Mouse (Mus musculus): ENCODE results near the gene Crispld2. TPM values are rescaled to one million over a fixed set of nuclear protein-coding genes. Genes with fewer than 3 reads are reported as not detected.

Crispld2 gene
- polyA plus RNA-seq (2012; rRNA removed): 2.4 and 2.6 TPM in 2 replicates

DNA sequence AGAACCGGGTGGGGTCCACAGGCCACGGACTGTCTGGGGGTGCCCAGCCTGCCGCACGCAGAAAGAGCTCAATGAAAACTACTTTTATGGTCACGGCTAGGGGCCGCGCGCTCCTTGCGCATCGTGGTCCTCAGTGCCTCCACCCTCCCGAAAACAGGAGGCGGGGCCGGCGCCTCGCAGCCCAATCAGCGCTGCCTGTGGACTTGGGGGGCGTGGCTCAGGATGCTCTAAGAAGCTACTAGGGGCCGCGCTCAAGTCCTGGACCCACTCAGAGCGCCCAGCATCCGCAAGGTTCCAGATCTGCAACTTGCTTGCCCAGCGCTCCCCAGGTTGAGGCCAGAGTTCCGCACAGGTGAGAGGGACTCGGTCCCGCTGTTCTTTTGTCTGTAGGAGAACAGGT is at the start of gene Crispld2:
Gene Crispld2 (plus strand): TSS at position 190 of the 400 bp plus-strand sequence.
- Histone ChIP-seq H3K27me3 (ENCODE audit: control insufficient read depth, insufficient read depth, low read length) (no peaks in the 10 kb centered on the region; the same call in 1 of the 2 replicates), H3K27ac (ENCODE audit: insufficient read depth, low read length) (no peak within 1 kb of the TSS), H3K4me3 (replicated peaks; ENCODE audit: insufficient read depth, low read depth, low read length) (peak within 1 kb of the TSS; percentile 22), H3K4me1 (ENCODE audit: control insufficient read depth, insufficient read depth, low read length) (peaks cover 8% of the 10 kb centered on the region)
- DNase-seq: peak; percentile 36 to 41
- WGBS: under 1% methylated on average over 25 of the region's 25 CpGs
- TF ChIP-seq POLR2A (IDR thresholded peaks at IDR 0.05; ENCODE audit: borderline replicate concordance, insufficient read depth, low read length): no peak
- TF ChIP-seq CTCF (IDR thresholded peaks at IDR 0.05; ENCODE audit: borderline replicate concordance, insufficient read depth, low read depth, low read length): no peak

DNA sequence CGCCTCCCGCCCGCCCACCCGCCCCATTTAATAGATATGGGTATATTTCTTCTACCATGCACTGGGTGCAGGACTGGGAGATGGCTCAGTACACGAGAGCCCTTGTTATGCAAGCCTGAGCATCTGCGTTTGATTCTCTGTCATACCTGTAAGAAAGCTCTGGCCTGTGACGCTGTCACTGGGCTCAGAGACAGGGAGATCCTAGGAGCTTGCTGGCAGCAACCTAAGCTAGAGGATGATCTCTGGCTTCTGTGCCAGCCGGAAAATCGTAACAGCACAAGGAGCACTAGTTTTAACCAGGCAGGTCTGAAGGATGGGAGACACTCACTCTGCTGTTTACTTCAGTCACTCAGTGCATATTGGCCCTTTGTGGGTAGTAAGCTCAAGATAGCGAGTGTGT is 48.6 kb upstream of the Crispld2 start:
- H3K4me3 ChIP-seq (replicated peaks; ENCODE audit: insufficient read depth, low read depth, low read length): no peak overlapping the region
- no peak overlapping the region for H3K27ac ChIP-seq (ENCODE audit: insufficient read depth, low read length)
- H3K27me3 ChIP-seq (ENCODE audit: control insufficient read depth, insufficient read depth, low read length): no peaks in the 10 kb centered on the region
- 77% methylated on average over 10 of the region's 10 CpGs for WGBS
- no peak for TF ChIP-seq POLR2A (IDR thresholded peaks at IDR 0.05; ENCODE audit: borderline replicate concordance, insufficient read depth, low read length)
- no peak for TF ChIP-seq CTCF (IDR thresholded peaks at IDR 0.05; ENCODE audit: borderline replicate concordance, insufficient read depth, low read depth, low read length)
- peak; percentile 49 to 64 for DNase-seq
- H3K4me1 ChIP-seq (ENCODE audit: control insufficient read depth, insufficient read depth, low read length): peaks cover 36% of the 10 kb centered on the region; the same call in 1 of the 2 replicates

DNA sequence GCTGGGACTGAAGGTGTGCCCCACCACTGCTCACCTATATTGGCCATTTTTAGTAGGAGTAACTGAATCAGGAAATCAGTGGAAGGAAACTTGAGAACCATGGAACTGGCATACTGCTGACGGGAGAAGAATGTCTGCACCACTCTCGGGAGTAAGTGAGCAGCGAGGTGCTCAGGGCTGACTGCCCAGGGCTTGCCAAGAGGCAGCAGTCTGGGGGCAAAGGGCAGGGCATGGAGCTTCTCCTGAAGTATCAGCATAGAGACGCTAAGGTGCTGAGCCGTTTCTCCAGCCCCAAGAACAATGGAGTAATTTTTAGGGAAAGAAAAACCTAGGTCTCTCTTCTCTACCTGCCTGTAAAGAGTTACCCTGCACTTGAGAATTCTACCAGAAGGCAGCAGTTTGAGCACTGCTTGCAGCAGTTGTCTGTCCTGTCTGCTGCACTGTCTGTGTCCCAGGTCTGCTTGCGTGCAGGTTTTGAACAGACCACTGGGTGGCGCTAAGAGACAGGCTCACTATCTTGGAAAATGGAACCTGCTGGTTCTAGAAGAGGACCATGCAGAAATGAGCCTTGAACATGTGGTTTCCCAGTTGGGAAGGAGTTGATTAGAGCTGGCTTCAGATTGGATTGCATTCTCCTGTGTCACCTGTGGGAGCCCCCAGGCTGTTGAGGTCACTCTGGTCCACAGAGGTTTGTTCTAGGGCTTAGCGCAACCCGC is 48.0 kb upstream of the Crispld2 start:
- Histone ChIP-seq H3K27ac (ENCODE audit: insufficient read depth, low read length) (no peak overlapping the region), H3K4me1 (ENCODE audit: control insufficient read depth, insufficient read depth, low read length) (peaks cover 33% of the 10 kb centered on the region; the same call in 1 of the 2 replicates), H3K4me3 (replicated peaks; ENCODE audit: insufficient read depth, low read depth, low read length) (no peak overlapping the region), H3K27me3 (ENCODE audit: control insufficient read depth, insufficient read depth, low read length) (no peaks in the 10 kb centered on the region)
- 62% methylated on average over 9 of the region's 9 CpGs for WGBS
- DNase-seq: peak; percentile 76 to 86
- TF ChIP-seq POLR2A (IDR thresholded peaks at IDR 0.05; ENCODE audit: borderline replicate concordance, insufficient read depth, low read length) (no peak), CTCF (IDR thresholded peaks at IDR 0.05; ENCODE audit: borderline replicate concordance, insufficient read depth, low read depth, low read length) (peak; percentile 98)

DNA sequence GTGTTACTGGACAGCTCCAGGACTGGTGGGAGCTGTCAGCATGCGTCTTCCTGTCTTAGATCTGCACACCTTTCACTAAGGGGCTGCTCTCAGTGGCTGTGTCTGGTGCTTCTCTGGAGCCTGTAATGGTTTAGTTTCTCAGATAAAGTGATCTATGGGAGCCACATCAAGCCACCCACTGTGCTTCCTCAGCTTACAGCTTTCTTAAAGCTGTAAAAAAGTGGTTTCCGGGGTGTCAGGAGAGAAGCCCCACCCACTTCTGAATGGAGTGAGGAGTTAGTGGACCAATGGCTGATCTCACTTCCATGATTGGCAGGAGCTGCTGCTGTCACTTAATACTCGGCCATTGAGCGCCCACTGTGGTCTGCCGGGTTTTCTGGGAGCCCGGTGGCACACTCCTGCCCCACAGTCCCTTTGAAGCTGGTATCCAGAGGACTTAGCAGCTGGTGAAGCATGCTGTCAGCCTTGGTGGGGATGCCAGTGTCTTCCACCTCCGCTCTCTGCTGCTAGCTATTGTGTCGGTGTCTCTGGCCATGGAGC is 45.8 kb upstream of the Crispld2 start:
- Histone ChIP-seq H3K27me3 (ENCODE audit: control insufficient read depth, insufficient read depth, low read length) (no peaks in the 10 kb centered on the region), H3K4me1 (ENCODE audit: control insufficient read depth, insufficient read depth, low read length) (peaks cover 25% of the 10 kb centered on the region; the same call in 1 of the 2 replicates), H3K4me3 (replicated peaks; ENCODE audit: insufficient read depth, low read depth, low read length) (no peak overlapping the region), H3K27ac (ENCODE audit: insufficient read depth, low read length) (no peak overlapping the region)
- no peak for TF ChIP-seq POLR2A (IDR thresholded peaks at IDR 0.05; ENCODE audit: borderline replicate concordance, insufficient read depth, low read length)
- no peak for TF ChIP-seq CTCF (IDR thresholded peaks at IDR 0.05; ENCODE audit: borderline replicate concordance, insufficient read depth, low read depth, low read length)
- WGBS: 62% methylated on average over 8 of the region's 8 CpGs
- no peak for DNase-seq

DNA sequence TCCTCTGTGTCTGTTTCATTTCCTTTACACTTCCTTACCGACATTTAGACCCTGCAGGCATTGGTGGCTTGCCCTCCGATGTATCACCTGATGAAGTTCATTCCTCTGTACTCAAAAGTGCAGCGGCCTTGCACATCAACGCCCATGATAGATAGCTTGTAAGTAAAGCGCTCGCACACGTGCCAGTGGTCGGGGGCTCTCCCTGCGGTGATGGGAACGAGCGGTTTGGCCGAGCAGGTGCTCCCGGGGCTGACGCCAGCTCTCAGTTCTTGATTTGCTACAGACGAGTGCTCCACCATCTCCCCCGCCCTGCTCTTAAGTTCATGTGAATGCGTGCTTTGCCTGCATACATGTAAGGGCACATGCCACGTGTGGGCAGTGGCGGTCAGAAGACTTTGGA is 44.6 kb upstream of the Crispld2 start:
- Histone ChIP-seq H3K4me1 (ENCODE audit: control insufficient read depth, insufficient read depth, low read length) (peaks cover 16% of the 10 kb centered on the region; the same call in 1 of the 2 replicates), H3K27me3 (ENCODE audit: control insufficient read depth, insufficient read depth, low read length) (no peaks in the 10 kb centered on the region), H3K4me3 (replicated peaks; ENCODE audit: insufficient read depth, low read depth, low read length) (no peak overlapping the region), H3K27ac (ENCODE audit: insufficient read depth, low read length) (no peak overlapping the region)
- no peak for DNase-seq
- 65% methylated on average over 19 of the region's 19 CpGs for WGBS
- TF ChIP-seq CTCF (IDR thresholded peaks at IDR 0.05; ENCODE audit: borderline replicate concordance, insufficient read depth, low read depth, low read length) (no peak), POLR2A (IDR thresholded peaks at IDR 0.05; ENCODE audit: borderline replicate concordance, insufficient read depth, low read length) (no peak)

DNA sequence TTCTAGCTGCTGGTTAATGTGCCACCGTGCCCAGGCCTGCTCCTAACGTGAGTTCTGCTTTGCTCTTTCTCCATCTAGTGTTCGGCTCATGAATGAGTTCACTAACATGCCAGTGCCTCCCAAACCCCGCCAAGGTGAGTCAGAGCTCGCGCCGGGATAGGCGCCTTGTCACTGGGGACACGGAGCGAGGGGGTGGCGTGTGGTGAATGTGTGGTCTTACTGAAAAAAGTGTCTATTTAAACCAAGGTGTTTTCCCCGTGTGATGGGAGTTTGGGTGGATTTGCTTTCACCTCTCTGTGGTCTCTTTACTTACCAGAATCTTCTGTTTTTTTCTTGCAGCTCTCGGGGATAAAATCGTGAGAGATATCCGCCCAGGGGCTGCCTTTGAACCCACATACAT is 43.9 kb upstream of the Crispld2 start:
- DNase-seq: no peak
- Histone ChIP-seq H3K4me3 (replicated peaks; ENCODE audit: insufficient read depth, low read depth, low read length) (no peak overlapping the region), H3K27ac (ENCODE audit: insufficient read depth, low read length) (no peak overlapping the region), H3K27me3 (ENCODE audit: control insufficient read depth, insufficient read depth, low read length) (no peaks in the 10 kb centered on the region), H3K4me1 (ENCODE audit: control insufficient read depth, insufficient read depth, low read length) (peaks cover 16% of the 10 kb centered on the region; the same call in 1 of the 2 replicates)
- 78% methylated on average over 15 of the region's 15 CpGs for WGBS
- TF ChIP-seq POLR2A (IDR thresholded peaks at IDR 0.05; ENCODE audit: borderline replicate concordance, insufficient read depth, low read length) (no peak), CTCF (IDR thresholded peaks at IDR 0.05; ENCODE audit: borderline replicate concordance, insufficient read depth, low read depth, low read length) (no peak)

DNA sequence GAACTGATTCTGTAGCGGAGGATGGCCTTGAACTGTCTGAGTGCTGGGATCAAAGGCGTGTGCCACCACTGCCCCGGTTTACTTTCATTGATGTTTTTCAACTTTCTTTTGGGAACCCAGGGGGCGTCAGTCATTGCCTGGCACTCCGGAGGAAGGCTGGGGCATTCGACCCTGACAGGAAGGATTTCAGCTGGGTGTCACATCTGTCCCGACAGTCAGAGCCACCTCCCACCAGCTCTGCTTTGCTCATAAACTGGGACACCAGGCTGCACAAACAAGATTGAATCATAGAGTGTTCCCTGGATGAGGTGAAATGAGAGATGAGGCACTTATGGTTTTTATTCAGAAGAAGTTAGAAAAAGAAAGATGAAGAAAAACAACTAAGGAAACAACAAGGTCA is 40.0 kb upstream of the Crispld2 start:
- Histone ChIP-seq H3K4me3 (replicated peaks; ENCODE audit: insufficient read depth, low read depth, low read length) (no peak overlapping the region), H3K4me1 (ENCODE audit: control insufficient read depth, insufficient read depth, low read length) (no peaks in the 10 kb centered on the region), H3K27ac (ENCODE audit: insufficient read depth, low read length) (no peak overlapping the region), H3K27me3 (ENCODE audit: control insufficient read depth, insufficient read depth, low read length) (no peaks in the 10 kb centered on the region)
- 60% methylated on average over 7 of the region's 7 CpGs for WGBS
- DNase-seq: no peak
- TF ChIP-seq CTCF (IDR thresholded peaks at IDR 0.05; ENCODE audit: borderline replicate concordance, insufficient read depth, low read depth, low read length): no peak
- no peak for TF ChIP-seq POLR2A (IDR thresholded peaks at IDR 0.05; ENCODE audit: borderline replicate concordance, insufficient read depth, low read length)

DNA sequence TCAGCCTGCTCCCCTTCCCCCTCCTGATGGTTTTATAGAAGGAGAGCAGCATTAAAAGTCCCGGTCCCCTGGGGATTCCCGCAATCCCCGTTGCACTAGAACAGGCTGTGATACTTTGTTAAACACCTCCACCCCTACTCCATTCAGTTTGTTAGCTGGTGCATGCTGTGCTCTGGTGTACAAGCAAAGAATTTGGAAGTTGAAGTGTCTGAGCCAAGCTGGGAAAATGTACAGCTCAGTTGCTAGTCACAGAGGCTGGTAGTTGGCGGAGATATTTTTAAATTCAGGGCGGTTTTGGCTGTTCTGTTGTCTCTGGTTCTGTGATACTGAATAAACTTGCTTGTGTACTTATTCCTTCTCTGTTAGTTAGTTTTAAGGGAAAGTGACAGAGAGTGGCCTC is 39.5 kb upstream of the Crispld2 start:
- H3K27me3 ChIP-seq (ENCODE audit: control insufficient read depth, insufficient read depth, low read length): no peaks in the 10 kb centered on the region
- no peak overlapping the region for H3K4me3 ChIP-seq (replicated peaks; ENCODE audit: insufficient read depth, low read depth, low read length)
- H3K27ac ChIP-seq (ENCODE audit: insufficient read depth, low read length): no peak overlapping the region
- TF ChIP-seq POLR2A (IDR thresholded peaks at IDR 0.05; ENCODE audit: borderline replicate concordance, insufficient read depth, low read length): no peak
- no peak for TF ChIP-seq CTCF (IDR thresholded peaks at IDR 0.05; ENCODE audit: borderline replicate concordance, insufficient read depth, low read depth, low read length)
- DNase-seq: no peak
- 73% methylated on average over 5 of the region's 5 CpGs for WGBS
- no peaks in the 10 kb centered on the region for H3K4me1 ChIP-seq (ENCODE audit: control insufficient read depth, insufficient read depth, low read length)

Data from cerebellum, adult 2 months (tissue).